13 mouse cellular contexts compared by ENCODE assay signal in genomic region chr4:43575356-43575755, GRCm38 (mm10). TPM values are rescaled to one million over a fixed set of nuclear protein-coding genes. Genes with fewer than 3 reads are reported as not detected.
A peak's percentile ranks its signal among the peaks of the same experiment; 100 is the strongest.
DNase-seq lines count a peak whose midpoint lies in the region; ATAC-seq lines count a peak whose summit lies in the region.
"Had no signal": no experiment of that assay in that cellular context is flagged by ENCODE, and none has a peak within 500 bp of the region (broad histone marks: within the 10 kb centered on the region; RNA-seq: fewer than 3 reads in every experiment).

No protein-coding gene starts in this region.

- H3K4me3 ChIP-seq in brown adipose tissue, adult 24 weeks (ENCODE audit: insufficient read depth, low read depth, low read length), result peak overlapping the region; percentile 85; the same call in 1 of the 2 replicates
- H3K4me3 ChIP-seq in hindbrain, embryonic 10.5 days, result peak overlapping the region; percentile 22
- no peak overlapping the region for H3K4me3 ChIP-seq in midbrain, embryonic 11.5 days (ENCODE audit: low read depth, low read length)

- no peak for ATAC-seq in midbrain, embryonic 11.5 days (ENCODE audit: low FRiP score)
- ATAC-seq in megakaryocyte-erythroid progenitor cell, adult 5-6 weeks (replicated peaks; ENCODE audit: low FRiP score, low TSS enrichment, poor library complexity, severe bottlenecking), result no peak

- H3K9ac ChIP-seq in midbrain, embryonic 11.5 days (ENCODE audit: low read length), result no peak overlapping the region
- H3K9ac ChIP-seq: lung, embryonic 14.5 days had no signal

- peaks cover 6% of the 10 kb centered on the region; the same call in 1 of the 2 replicates for H3K4me1 ChIP-seq in brown adipose tissue, adult 24 weeks (ENCODE audit: control insufficient read depth, insufficient read depth, insufficient read length, low read length)
- peaks cover 46% of the 10 kb centered on the region for H3K4me1 ChIP-seq in hindbrain, embryonic 10.5 days (replicated peaks)
- H3K4me1 ChIP-seq in midbrain, embryonic 11.5 days (ENCODE audit: control insufficient read depth, insufficient read depth, low read length), result peaks cover 31% of the 10 kb centered on the region

- H3K27me3 ChIP-seq in hindbrain, embryonic 10.5 days (ENCODE audit: insufficient read depth, poor library complexity, severe bottlenecking), result no peaks in the 10 kb centered on the region
- H3K27me3 ChIP-seq in midbrain, embryonic 11.5 days (ENCODE audit: control insufficient read depth, insufficient read depth, low read length), result no peaks in the 10 kb centered on the region

- 73% methylated on average over 2 of the region's 2 CpGs for WGBS in hindbrain, embryonic 10.5 days
- 78% methylated on average over 2 of the region's 2 CpGs for WGBS in midbrain, embryonic 11.5 days

- H3K27ac ChIP-seq in brown adipose tissue, adult 24 weeks (replicated peaks; ENCODE audit: low read depth, low read length), result no peak overlapping the region
- no peak overlapping the region for H3K27ac ChIP-seq in hindbrain, embryonic 10.5 days
- no peak overlapping the region for H3K27ac ChIP-seq in midbrain, embryonic 11.5 days (ENCODE audit: low read depth, low read length)

- H3K9me3 ChIP-seq in hindbrain, embryonic 10.5 days, result no peaks in the 10 kb centered on the region
- H3K9me3 ChIP-seq in midbrain, embryonic 11.5 days (ENCODE audit: control insufficient read depth, low read length), result no peaks in the 10 kb centered on the region

- DNase-seq in R1 (ENCODE audit: low read depth, low spot score), result peak; percentile 72
- no peak for DNase-seq in hindbrain, embryonic 10.5 days (ENCODE audit: low spot score)
- no peak for DNase-seq in midbrain, embryonic 11.5 days (ENCODE audit: low spot score, missing footprints)
- no peak for DNase-seq in urinary bladder, adult 2 months (ENCODE audit: low spot score)
- no peak for DNase-seq in urinary bladder, postnatal 25 days (ENCODE audit: low spot score)
- DNase-seq: heart, postnatal 14 days; lung, embryonic 14.5 days; thymus, postnatal 25 days had no signal

- H3K36me3 ChIP-seq in hindbrain, embryonic 10.5 days, result peaks cover 52% of the 10 kb centered on the region
- H3K36me3 ChIP-seq in midbrain, embryonic 11.5 days (ENCODE audit: control insufficient read depth, insufficient read depth, low read length), result peaks cover 10% of the 10 kb centered on the region

- H3K4me2 ChIP-seq in midbrain, embryonic 11.5 days, result peak overlapping the region; percentile 6; the same call in 1 of the 2 replicates
- H3K4me2 ChIP-seq: lung, embryonic 14.5 days had no signal

RNA-seq across cellular contexts. Expression of gene Rgp1, which starts 3.2 kb away (rescaled TPM):
- polyA plus RNA-seq in brown adipose tissue, adult 24 weeks (2012; ENCODE audit: insufficient read depth, insufficient read length, missing spikeins), result 14.6 and 17.2 TPM in 2 replicates
- polyA plus RNA-seq in hindbrain, embryonic 10.5 days (2016; fragmentation: Nextera tagmentation; extraction: Ambion mirVana), result 20.3 and 25.6 TPM in 2 replicates
- 22.0 and 25.2 TPM in 2 replicates for polyA plus RNA-seq in midbrain, embryonic 11.5 days (2014; fragmentation: Nextera tagmentation; extraction: Ambion mirVana)
- 34.9 and 35.1 TPM in 2 replicates for polyA plus RNA-seq in urinary bladder, adult 2 months (2012; rRNA removed)
- 28.7 and 30.4 TPM in 2 replicates for total RNA-seq in megakaryocyte-erythroid progenitor cell, adult 5-6 weeks (2014; fragmentation: Nextera tagmentation)
- total RNA-seq in megakaryocyte-erythroid progenitor cell, adult 5-6 weeks (2017), result 6.7 and 8.3 TPM in 2 replicates

RNA-seq across cellular contexts. Expression of gene Gba2, which starts 3.3 kb away (rescaled TPM):
- polyA plus RNA-seq in brown adipose tissue, adult 24 weeks (2012; ENCODE audit: insufficient read depth, insufficient read length, missing spikeins), result 2.3 and 3.6 TPM in 2 replicates
- polyA plus RNA-seq in hindbrain, embryonic 10.5 days (2016; fragmentation: Nextera tagmentation; extraction: Ambion mirVana), result 28.0 and 36.3 TPM in 2 replicates
- 24.5 and 26.1 TPM in 2 replicates for polyA plus RNA-seq in midbrain, embryonic 11.5 days (2014; fragmentation: Nextera tagmentation; extraction: Ambion mirVana)
- 15.1 and 16.8 TPM in 2 replicates for polyA plus RNA-seq in urinary bladder, adult 2 months (2012; rRNA removed)
- total RNA-seq in megakaryocyte-erythroid progenitor cell, adult 5-6 weeks (2014; fragmentation: Nextera tagmentation), result 19.7 and 22.9 TPM in 2 replicates
- total RNA-seq in megakaryocyte-erythroid progenitor cell, adult 5-6 weeks (2017), result 6.1 and 12.0 TPM in 2 replicates

RNA-seq across cellular contexts. Expression of gene Msmp, which starts 8.9 kb away (rescaled TPM):
- 1.5 TPM in 1 of 2 replicates, not detected in the other for polyA plus RNA-seq in brown adipose tissue, adult 24 weeks (2012; ENCODE audit: insufficient read depth, insufficient read length, missing spikeins)
- polyA plus RNA-seq in hindbrain, embryonic 10.5 days (2016; fragmentation: Nextera tagmentation; extraction: Ambion mirVana), result 0.88 and 1.0 TPM in 2 replicates
- polyA plus RNA-seq in midbrain, embryonic 11.5 days (2014; fragmentation: Nextera tagmentation; extraction: Ambion mirVana), result 0.63 TPM in 1 of 2 replicates, not detected in the other
- polyA plus RNA-seq in urinary bladder, adult 2 months (2012; rRNA removed), result 0.44 TPM in 1 of 2 replicates, not detected in the other
- not detected in 2 replicates for total RNA-seq in megakaryocyte-erythroid progenitor cell, adult 5-6 weeks (2014; fragmentation: Nextera tagmentation)
- total RNA-seq in megakaryocyte-erythroid progenitor cell, adult 5-6 weeks (2017), result not detected in 2 replicates
- total RNA-seq: common myeloid progenitor, adult 5-6 weeks; heart, postnatal 14 days; layer of hippocampus, postnatal 25 days had no signal
- polyA plus RNA-seq: frontal cortex, adult 2 months; lung, embryonic 14.5 days had no signal

RNA-seq across cellular contexts. Expression of gene Tln1, which starts 12.9 kb away (rescaled TPM):
- polyA plus RNA-seq in brown adipose tissue, adult 24 weeks (2012; ENCODE audit: insufficient read depth, insufficient read length, missing spikeins), result 55.6 and 61.1 TPM in 2 replicates
- 52.8 and 58.9 TPM in 2 replicates for polyA plus RNA-seq in hindbrain, embryonic 10.5 days (2016; fragmentation: Nextera tagmentation; extraction: Ambion mirVana)
- 38.4 and 40.4 TPM in 2 replicates for polyA plus RNA-seq in midbrain, embryonic 11.5 days (2014; fragmentation: Nextera tagmentation; extraction: Ambion mirVana)
- polyA plus RNA-seq in urinary bladder, adult 2 months (2012; rRNA removed), result 124 and 153 TPM in 2 replicates
- 105 and 175 TPM in 2 replicates for total RNA-seq in megakaryocyte-erythroid progenitor cell, adult 5-6 weeks (2014; fragmentation: Nextera tagmentation)
- total RNA-seq in megakaryocyte-erythroid progenitor cell, adult 5-6 weeks (2017), result 211 and 304 TPM in 2 replicates

RNA-seq across cellular contexts. Expression of gene Creb3, which starts 13.2 kb away (rescaled TPM):
- 18.1 TPM in 2 replicates for polyA plus RNA-seq in brown adipose tissue, adult 24 weeks (2012; ENCODE audit: insufficient read depth, insufficient read length, missing spikeins)
- polyA plus RNA-seq in hindbrain, embryonic 10.5 days (2016; fragmentation: Nextera tagmentation; extraction: Ambion mirVana), result 40.7 and 53.3 TPM in 2 replicates
- 46.4 and 54.5 TPM in 2 replicates for polyA plus RNA-seq in midbrain, embryonic 11.5 days (2014; fragmentation: Nextera tagmentation; extraction: Ambion mirVana)
- polyA plus RNA-seq in urinary bladder, adult 2 months (2012; rRNA removed), result 57.7 and 77.0 TPM in 2 replicates
- 9.6 and 12.7 TPM in 2 replicates for total RNA-seq in megakaryocyte-erythroid progenitor cell, adult 5-6 weeks (2014; fragmentation: Nextera tagmentation)
- total RNA-seq in megakaryocyte-erythroid progenitor cell, adult 5-6 weeks (2017), result 19.4 and 42.2 TPM in 2 replicates
